Mouse (Mus musculus) kidney, adult 2 months (tissue): ENCODE measurements at regions not wholly inside any gene's neighbourhood (a gene's known extent, or its start where the extent isn't known, plus 50 kb on each side); places are given as distances from the start of the nearest gene placed in this dataset.

ENCODE experiments used
- DNase-seq: peaks from one replicate; pipeline ENCODE4 v3.0.0; 2021
- H3K27ac ChIP-seq: fragments of 200-500 bp; 2 replicates; pipeline ENCODE4 v1.5.1; 2012; ENCODE audit warnings: low read depth, low read length, control low read depth, inconsistent platforms; ENCODE audit not compliant: insufficient read depth
- H3K27me3 ChIP-seq: fragments of 200-500 bp; replicated peaks from 2 replicates; pipeline ENCODE4 v1.6.1; 2012; ENCODE audit warnings: mild to moderate bottlenecking, moderate library complexity, low read length, inconsistent platforms; ENCODE audit not compliant: control insufficient read depth, insufficient read depth
- H3K36me3 ChIP-seq: fragments of 200-500 bp; 2 replicates; pipeline ENCODE4 v1.6.1; 2012; ENCODE audit warnings: mild to moderate bottlenecking, moderate library complexity, low read length, inconsistent platforms; ENCODE audit not compliant: control insufficient read depth, insufficient read depth
- H3K4me1 ChIP-seq: fragments of 200-500 bp; 2 replicates; pipeline ENCODE4 v1.6.1; 2011; ENCODE audit warnings: low read length; ENCODE audit not compliant: control insufficient read depth, insufficient read depth
- H3K4me3 ChIP-seq: fragments of 200-500 bp; 2 replicates; pipeline ENCODE4 v1.5.1; 2011; ENCODE audit warnings: mild to moderate bottlenecking, low read depth, low read length, control low read depth; ENCODE audit not compliant: insufficient read depth
- CTCF ChIP-seq: fragments of 200-500 bp; conservative IDR thresholded peaks from 2 replicates; pipeline ENCODE4 v1.5.1; 2011; ENCODE audit warnings: low read depth, mild to moderate bottlenecking, control low read depth, low read length, moderate library complexity, mixed read lengths; ENCODE audit not compliant: insufficient read depth, insufficient read length
- POLR2A ChIP-seq: fragments of 200-500 bp; IDR thresholded peaks from one replicate; pipeline ENCODE4 v1.6.1; 2011; ENCODE audit warnings: low read depth, low read length, control low read depth
- WGBS: fragments of 180-500 bp; shearing (Covaris S2); methylation state at CpG from one replicate; pipeline ENCODE4 v1.1.7; 2018; 5-methylcytosine and 5-hydroxymethylcytosine counted together

DNA sequence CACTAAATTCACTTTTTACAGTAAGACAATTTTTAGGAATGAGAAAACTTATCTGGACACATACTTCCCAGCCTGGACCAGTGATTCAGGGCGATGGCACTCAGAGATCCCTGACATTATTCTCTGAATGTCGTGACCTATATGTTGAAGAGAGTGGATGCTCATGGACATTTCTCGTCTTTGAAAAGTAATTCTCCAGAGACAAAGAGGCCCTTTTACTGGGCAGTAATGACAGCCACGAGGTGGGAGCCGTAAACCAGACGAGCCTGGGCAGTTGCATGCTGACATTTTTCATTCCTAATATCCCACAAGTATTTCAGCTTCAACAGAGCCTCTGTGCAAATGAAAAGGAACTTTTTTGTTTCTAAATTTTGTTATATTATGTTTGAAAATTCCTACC, 1041.3 kb downstream of the Slc22a22 start:
- no peak overlapping the region for H3K27ac ChIP-seq
- no peak overlapping the region for H3K4me3 ChIP-seq
- H3K27me3 ChIP-seq: no peaks in the 10 kb centered on the region
- H3K4me1 ChIP-seq: no peaks in the 10 kb centered on the region
- 63% methylated on average over 6 of the region's 6 CpGs for WGBS
- TF ChIP-seq CTCF (no peak), POLR2A (no peak)
- no peak for DNase-seq
- no peaks in the 10 kb centered on the region for H3K36me3 ChIP-seq

- Histone ChIP-seq H3K36me3 (no peaks in the 10 kb centered on the region), H3K4me1 (no peaks in the 10 kb centered on the region), H3K27ac (no peak overlapping the region), H3K4me3 (no peak overlapping the region), H3K27me3 (no peaks in the 10 kb centered on the region)
- 17% methylated on average over 4 of the region's 4 CpGs for WGBS
- TF ChIP-seq CTCF: no peak
- TF ChIP-seq POLR2A: no peak
- DNase-seq: no peak
Observed at GRCm38 (mm10) chr15:56425986-56426385, 1051.4 kb downstream of the Slc22a22 start.

GRCm38 (mm10) chr15:56420681-56421080, 1056.7 kb downstream of the Slc22a22 start:
- TF ChIP-seq POLR2A (no peak), CTCF (no peak)
- H3K27ac ChIP-seq: no peak overlapping the region
- DNase-seq: no peak
- H3K4me3 ChIP-seq: no peak overlapping the region
- 85% methylated on average over 1 of the region's 1 CpGs for whole genome bisulfite sequencing
- H3K4me1 ChIP-seq: no peaks in the 10 kb centered on the region
- H3K36me3 ChIP-seq: no peaks in the 10 kb centered on the region
- no peaks in the 10 kb centered on the region for H3K27me3 ChIP-seq

GRCm38 (mm10) chr15:56391982-56392381, 1085.4 kb downstream of the Slc22a22 start:
- H3K36me3 ChIP-seq: no peaks in the 10 kb centered on the region
- TF ChIP-seq POLR2A: no peak
- no peak for TF ChIP-seq CTCF
- no peak for DNase-seq

DNA sequence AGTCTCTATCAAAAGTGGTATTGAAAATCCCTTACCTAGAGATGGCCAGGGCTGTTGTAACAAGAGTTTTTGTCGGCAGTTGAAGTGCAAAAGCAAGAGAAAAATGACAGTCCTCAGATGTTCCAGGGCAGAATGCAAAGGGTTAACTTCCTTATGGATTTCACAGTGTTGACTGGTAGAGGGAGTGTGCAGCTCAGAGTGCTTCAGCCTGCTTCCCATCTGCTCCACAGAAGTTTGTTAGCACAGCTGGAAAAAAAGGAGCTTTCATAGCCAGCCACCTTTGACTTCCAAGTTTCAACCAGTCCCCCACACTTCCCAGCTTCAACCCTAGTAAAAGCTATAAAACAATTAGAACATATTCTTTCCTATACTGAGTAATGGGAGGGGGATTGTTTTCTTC, 1098.9 kb downstream of the Slc22a22 start:
- no peak for DNase-seq
- no peaks in the 10 kb centered on the region for H3K4me1 ChIP-seq
- H3K27ac ChIP-seq: no peak overlapping the region
- no peaks in the 10 kb centered on the region for H3K36me3 ChIP-seq
- WGBS: 34% methylated on average over 1 of the region's 1 CpGs
- H3K27me3 ChIP-seq: no peaks in the 10 kb centered on the region
- TF ChIP-seq POLR2A: no peak
- no peak for TF ChIP-seq CTCF
- H3K4me3 ChIP-seq: no peak overlapping the region

More at GRCm38 (mm10) chr15:56391982-56392381, 1085.4 kb downstream of the Slc22a22 start:
- Histone ChIP-seq H3K4me1 (no peaks in the 10 kb centered on the region), H3K27me3 (no peaks in the 10 kb centered on the region), H3K27ac (no peak overlapping the region), H3K4me3 (no peak overlapping the region)

DNA sequence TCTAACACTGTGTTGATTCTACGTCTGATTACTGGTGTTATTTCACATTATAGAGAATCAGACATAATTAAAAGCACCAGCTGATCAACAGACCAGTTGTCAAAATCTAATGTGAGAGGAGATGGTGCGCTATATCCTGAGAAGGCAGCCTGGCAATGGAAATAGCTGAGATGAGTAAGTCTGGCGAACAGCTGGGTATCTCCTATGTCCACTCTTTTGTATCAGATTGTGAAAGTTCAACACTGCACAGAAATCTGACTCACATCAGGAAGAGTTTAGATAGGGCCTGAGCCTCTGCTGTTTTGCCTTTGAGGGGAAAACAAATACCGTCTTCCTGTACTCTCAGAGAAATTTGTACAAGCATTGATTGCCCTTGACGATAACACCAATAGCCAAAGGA, 1126.5 kb downstream of the Slc22a22 start:
- Histone ChIP-seq H3K4me1 (no peaks in the 10 kb centered on the region), H3K27me3 (no peaks in the 10 kb centered on the region), H3K4me3 (no peak overlapping the region), H3K27ac (no peak overlapping the region), H3K36me3 (no peaks in the 10 kb centered on the region)
- TF ChIP-seq POLR2A: no peak
- no peak for TF ChIP-seq CTCF
- no peak for DNase-seq
- 86% methylated on average over 5 of the region's 5 CpGs for WGBS

DNA sequence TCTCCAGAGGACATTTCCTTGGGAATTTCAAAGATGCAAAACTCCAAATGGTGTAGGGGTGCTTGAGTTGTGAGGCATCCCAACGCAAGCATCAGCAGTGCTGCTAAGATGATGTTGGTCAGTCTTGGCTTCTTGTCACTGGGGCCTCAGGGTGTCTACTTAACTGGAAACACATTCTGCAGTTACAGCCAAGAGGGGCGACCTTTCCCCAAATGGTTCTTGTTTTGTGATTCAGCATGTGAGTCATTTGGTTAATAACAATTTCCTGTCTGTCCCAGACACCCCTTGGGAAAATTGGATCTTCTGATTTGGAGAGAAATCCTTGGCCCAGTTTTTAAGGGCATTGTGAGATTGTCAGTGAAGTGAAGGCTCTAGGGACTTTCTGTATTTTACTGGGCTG, 1131.3 kb downstream of the Slc22a22 start:
- no peak for DNase-seq
- TF ChIP-seq POLR2A: no peak
- no peak for TF ChIP-seq CTCF
- WGBS: 60% methylated on average over 2 of the region's 2 CpGs

DNA sequence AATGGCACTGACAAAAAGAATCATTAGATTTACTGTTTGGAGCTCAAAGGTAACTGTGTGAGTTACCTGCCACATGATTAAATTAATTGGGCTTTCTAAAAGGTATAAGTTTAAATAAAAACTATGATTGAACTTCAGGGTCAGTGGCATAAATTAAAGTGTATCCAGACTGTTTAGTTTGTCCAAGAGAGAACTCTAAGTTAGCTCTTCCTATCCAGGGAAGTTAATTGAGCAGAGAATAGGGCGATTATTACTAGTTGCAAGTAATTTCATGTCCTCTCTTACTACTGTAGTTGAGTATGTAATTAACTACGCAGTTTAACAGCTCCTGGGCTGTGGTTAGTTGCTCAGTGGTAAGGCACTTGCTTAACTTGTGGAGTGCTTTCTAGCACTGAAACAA, 1132.5 kb downstream of the Slc22a22 start:
- no peaks in the 10 kb centered on the region for H3K36me3 ChIP-seq

More for the DNA sequence above, 1131.3 kb downstream of the Slc22a22 start:
- H3K4me1 ChIP-seq: no peaks in the 10 kb centered on the region
- no peak overlapping the region for H3K27ac ChIP-seq
- no peaks in the 10 kb centered on the region for H3K27me3 ChIP-seq
- H3K4me3 ChIP-seq: no peak overlapping the region
- no peaks in the 10 kb centered on the region for H3K36me3 ChIP-seq

More for the DNA sequence above, 1132.5 kb downstream of the Slc22a22 start:
- H3K4me3 ChIP-seq: no peak overlapping the region
- no peak for DNase-seq
- no peaks in the 10 kb centered on the region for H3K27me3 ChIP-seq
- H3K27ac ChIP-seq: no peak overlapping the region
- H3K4me1 ChIP-seq: no peaks in the 10 kb centered on the region
- no peak for TF ChIP-seq POLR2A
- no peak for TF ChIP-seq CTCF
- WGBS: 53% methylated on average over 2 of the region's 2 CpGs
